Mouse (Mus musculus): Measurements from ENCODE around the gene Necap1.
A peak's percentile ranks its signal among the peaks of the same experiment; 100 is the strongest.

Gene Necap1

DNA sequence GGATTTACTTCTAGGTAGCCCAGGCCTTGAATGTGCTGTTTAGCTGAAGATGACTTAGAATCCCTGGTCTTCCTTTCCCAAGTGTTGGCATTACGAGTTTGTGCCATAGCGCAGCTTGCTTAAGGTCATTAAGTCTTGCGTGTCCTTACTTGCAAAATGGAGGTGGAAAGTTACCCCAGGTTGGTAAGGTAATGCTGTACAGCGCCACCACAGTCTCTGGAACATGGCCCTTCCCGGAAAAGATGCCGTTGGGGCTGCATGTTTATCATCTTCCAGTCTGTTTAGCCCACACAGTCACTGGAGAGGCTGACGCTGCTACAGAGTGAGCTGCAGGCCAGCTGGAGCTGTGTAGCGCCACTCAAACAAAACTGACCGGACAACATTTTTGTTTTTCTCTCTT lies 9.3 kb downstream of the Necap1 start:
- no peak for DNase-seq (ENCODE audit: low spot score in 2 of 2)

DNA sequence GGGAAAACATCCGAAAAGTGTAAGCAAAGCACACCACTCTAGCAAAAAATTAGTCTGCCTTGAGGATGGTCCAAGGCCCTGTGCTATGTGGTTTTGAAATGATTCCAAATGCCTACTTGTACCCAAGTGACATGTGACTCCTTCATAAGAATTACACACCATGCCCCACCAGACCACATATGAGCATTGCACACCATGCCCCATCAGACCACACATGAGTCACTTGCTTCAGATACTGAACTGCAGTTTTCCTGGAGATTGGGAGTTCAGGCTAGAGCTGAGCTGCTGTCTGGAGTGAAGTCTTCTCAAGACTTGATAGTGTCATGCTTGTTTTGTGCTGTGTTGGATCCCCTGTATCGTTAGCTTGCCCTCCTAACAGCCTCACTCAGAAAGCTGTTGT lies 15.3 kb downstream of the Necap1 start:
- no peak for DNase-seq (ENCODE audit: low spot score in 2 of 2)

DNA sequence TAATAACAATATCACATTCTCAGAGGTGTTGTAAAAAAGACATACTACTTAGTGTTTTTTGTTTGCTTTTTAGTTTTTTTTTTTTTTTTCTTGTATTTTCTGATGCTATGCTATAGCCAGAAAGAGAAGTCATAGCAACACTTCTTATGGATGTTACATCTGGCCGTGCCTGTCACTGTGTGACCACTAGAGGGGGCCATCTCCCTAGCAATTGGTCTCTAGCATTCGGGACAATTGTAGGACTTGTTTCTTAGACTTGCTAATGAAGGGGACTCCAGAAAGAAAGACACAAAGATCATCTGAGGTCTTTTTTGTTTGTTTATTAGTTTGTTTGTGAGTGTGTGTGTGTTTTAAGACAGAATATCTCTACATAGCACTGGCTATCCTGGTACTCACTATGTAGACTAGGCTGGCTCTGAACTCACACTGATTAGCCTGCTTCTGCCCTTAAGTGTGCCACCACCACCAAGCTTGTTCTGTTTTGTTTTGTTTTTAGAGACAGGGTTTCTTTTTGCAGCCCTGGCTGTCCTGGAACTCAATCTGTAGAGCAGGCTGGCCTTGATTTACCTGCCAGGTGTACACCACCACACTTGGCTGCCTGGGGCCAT lies 18.3 kb downstream of the Necap1 start:
- DNase-seq (ENCODE audit: low spot score in 2 of 2) = peak in 1 of 2 experiments; percentile 69

DNA sequence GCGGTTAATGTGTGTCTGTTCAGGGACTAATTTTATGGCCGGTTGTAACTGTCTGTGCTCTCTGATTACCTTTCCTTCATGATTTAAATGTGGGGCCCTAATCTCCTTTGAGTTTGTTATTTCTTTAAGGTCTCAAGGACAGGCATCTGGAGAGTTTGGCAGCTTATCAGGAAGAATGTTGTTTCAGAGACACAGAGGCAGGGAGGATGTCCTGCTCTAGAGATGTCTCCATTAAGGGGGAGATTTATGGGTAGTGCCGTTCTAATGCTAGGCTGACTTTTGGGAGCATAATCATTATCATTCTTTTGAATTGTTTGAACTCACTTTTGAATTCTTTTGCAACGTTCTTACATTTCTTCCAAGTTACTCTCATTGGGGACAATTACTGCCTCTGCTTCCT lies 45.6 kb downstream of the Necap1 start:
- no peak for DNase-seq (ENCODE audit: low spot score in 2 of 2)

DNA sequence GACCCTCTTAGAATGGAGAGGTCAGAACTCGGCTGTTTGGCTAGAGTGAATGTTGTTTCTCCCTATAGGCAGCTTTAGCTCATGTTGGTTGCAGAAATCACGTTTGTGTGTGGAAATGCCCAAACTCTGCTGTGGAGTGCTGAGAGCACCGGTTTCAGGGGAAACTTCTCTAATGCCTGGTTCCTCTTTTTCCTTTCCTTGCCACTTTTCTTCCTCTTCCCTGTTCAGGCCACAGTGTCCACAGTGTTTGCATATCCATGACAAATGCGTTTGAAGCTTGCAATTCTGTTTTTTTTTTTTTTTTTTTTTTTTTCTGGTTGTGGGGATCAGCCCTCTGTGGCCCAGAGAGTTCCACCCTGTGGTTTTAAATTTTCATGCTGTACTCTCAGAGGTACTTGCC lies 47.2 kb downstream of the Necap1 start, which contains the start of gene Clec4a1:
TSS of gene Clec4a1 (plus strand) at position 398 of the 400 bp plus-strand sequence.
- no peak for DNase-seq (ENCODE audit: low spot score in 2 of 2)

DNA sequence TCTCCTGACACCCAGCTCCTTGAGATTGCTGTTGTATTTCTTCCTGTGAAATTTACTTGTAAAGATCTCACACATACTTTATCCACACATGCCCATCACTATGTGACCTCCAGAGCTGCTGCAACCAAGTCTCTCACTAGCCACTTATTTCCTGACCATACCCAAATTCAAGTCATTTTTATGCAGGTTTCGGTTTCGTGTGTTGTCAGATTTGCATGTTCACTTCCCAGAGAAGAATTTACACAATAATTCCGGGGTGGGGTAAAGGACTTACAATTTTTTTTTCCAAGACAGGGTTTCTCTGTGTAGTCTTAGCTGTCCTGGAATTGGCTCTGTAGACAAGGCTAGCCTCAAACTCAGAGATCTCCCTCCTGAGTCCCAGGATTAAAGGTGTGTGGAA lies 60.6 kb downstream of the Necap1 start:
- DNase-seq (ENCODE audit: low spot score in 2 of 2) = peak in 1 of 2 experiments; percentile 10

Data from urinary bladder, postnatal 4 days (tissue).